Mouse (Mus musculus): Measurements from ENCODE around the gene Lgals9.

Gene Lgals9

GRCm38 (mm10) chr11:78976731-78977510 is 7.8 kb downstream of the Lgals9 start:
- DNase-seq (ENCODE audit: low read depth): no peak

- no peak for DNase-seq (ENCODE audit: low read depth)
Measured at GRCm38 (mm10) chr11:78973381-78974150, 11.2 kb downstream of the Lgals9 start.

GRCm38 (mm10) chr11:78972811-78973351 is 11.9 kb downstream of the Lgals9 start:
- DNase-seq (ENCODE audit: low read depth): no peak

GRCm38 (mm10) chr11:78972328-78972727 is 12.4 kb downstream of the Lgals9 start:
- DNase-seq (ENCODE audit: low read depth): no peak

GRCm38 (mm10) chr11:78971746-78972145 is 13.0 kb downstream of the Lgals9 start:
- no peak for DNase-seq (ENCODE audit: low read depth)

- no peak for DNase-seq (ENCODE audit: low read depth)
Measured at GRCm38 (mm10) chr11:78971096-78971495, 13.7 kb downstream of the Lgals9 start.

GRCm38 (mm10) chr11:78968121-78968520 is 16.6 kb downstream of the Lgals9 start:
- no peak for DNase-seq (ENCODE audit: low read depth)

GRCm38 (mm10) chr11:78967371-78967770 is 17.4 kb downstream of the Lgals9 start:
- peak; percentile 51 for DNase-seq (ENCODE audit: low read depth)

GRCm38 (mm10) chr11:78961221-78961620 is 23.5 kb downstream of the Lgals9 start:
- no peak for DNase-seq (ENCODE audit: low read depth)

GRCm38 (mm10) chr11:78959841-78960520 is 24.8 kb downstream of the Lgals9 start:
- DNase-seq (ENCODE audit: low read depth): no peak

- no peak for DNase-seq (ENCODE audit: low read depth)
Measured at GRCm38 (mm10) chr11:78959367-78959766, 25.4 kb downstream of the Lgals9 start.

- peak; percentile 60 for DNase-seq (ENCODE audit: low read depth)
Measured at GRCm38 (mm10) chr11:78956260-78956659, 28.5 kb downstream of the Lgals9 start.

GRCm38 (mm10) chr11:78952467-78952866 is 32.3 kb downstream of the Lgals9 start:
- peak; percentile 16 for DNase-seq (ENCODE audit: low read depth)

GRCm38 (mm10) chr11:78950365-78950764 is 34.4 kb downstream of the Lgals9 start:
- no peak for DNase-seq (ENCODE audit: low read depth)

- DNase-seq (ENCODE audit: low read depth): no peak
Measured at GRCm38 (mm10) chr11:78943083-78943482, 41.7 kb downstream of the Lgals9 start.

GRCm38 (mm10) chr11:78935178-78935577 is 49.6 kb downstream of the Lgals9 start:
- no peak for DNase-seq (ENCODE audit: low read depth)

- no peak for DNase-seq (ENCODE audit: low read depth)
Measured at GRCm38 (mm10) chr11:78934727-78935126, 50.0 kb downstream of the Lgals9 start.

- DNase-seq (ENCODE audit: low read depth): no peak
Measured at GRCm38 (mm10) chr11:78934307-78934706, 50.4 kb downstream of the Lgals9 start.

GRCm38 (mm10) chr11:78929345-78929744 is 55.4 kb downstream of the Lgals9 start:
- DNase-seq (ENCODE audit: low read depth): no peak

GRCm38 (mm10) chr11:78924916-78925315 is 59.8 kb downstream of the Lgals9 start:
- DNase-seq (ENCODE audit: low read depth): no peak

GRCm38 (mm10) chr11:78924111-78924510 is 60.6 kb downstream of the Lgals9 start:
- no peak for DNase-seq (ENCODE audit: low read depth)

GRCm38 (mm10) chr11:78922678-78923407 is 61.9 kb downstream of the Lgals9 start:
- peak; percentile 23 for DNase-seq (ENCODE audit: low read depth)

Data from c-Kit-positive CD71-positive TER-119-negative erythroid progenitor cells, embryonic 14.5 days (primary cell).